Mouse (Mus musculus) cerebellum, adult 9-11 months (tissue): ENCODE measurements around the gene Mlycd.

Experiments used
- DNase-seq: peaks from one replicate; pipeline ENCODE4 v3.0.0; 2022

Gene Mlycd

GRCm38 (mm10) chr8:119404648-119405047 is 10.0 kb downstream of the Mlycd start:
- DNase-seq = no peak

GRCm38 (mm10) chr8:119408311-119408710 is 13.6 kb downstream of the Mlycd start:
- no peak for DNase-seq

DNA sequence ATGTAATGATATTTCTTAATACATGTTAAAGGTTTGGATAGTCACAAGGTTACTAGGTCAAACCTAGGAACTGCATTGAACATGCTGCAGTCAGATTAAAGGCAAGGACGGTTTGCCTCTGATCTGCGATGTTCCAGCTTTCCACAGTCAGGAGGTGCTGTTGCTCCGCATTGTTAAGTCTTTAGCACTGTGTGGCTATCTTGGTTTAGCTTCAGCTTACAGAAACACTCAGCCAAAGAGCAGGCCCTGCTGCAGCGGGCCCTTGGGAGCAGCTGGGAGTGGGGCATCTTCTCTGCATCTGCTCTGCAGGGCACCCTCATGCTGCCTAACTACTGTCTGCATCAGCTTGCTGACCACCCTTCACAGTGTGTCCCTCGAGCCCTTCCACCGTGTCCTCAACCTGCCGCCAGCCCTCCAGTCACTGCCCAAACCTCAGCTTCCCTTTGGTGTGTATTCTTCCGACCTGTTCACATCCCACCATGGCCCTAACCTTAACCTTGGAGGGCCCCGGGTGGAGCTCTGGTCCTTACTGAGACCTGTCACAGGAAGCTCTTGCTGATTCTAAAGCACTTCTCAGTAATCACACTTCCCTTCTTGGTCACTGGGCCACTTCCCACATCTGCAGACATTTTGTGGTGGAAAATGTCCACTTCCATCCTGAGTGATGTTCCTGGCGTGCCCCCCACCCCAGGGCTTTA is 17.5 kb downstream of the Mlycd start:
- DNase-seq = no peak

DNA sequence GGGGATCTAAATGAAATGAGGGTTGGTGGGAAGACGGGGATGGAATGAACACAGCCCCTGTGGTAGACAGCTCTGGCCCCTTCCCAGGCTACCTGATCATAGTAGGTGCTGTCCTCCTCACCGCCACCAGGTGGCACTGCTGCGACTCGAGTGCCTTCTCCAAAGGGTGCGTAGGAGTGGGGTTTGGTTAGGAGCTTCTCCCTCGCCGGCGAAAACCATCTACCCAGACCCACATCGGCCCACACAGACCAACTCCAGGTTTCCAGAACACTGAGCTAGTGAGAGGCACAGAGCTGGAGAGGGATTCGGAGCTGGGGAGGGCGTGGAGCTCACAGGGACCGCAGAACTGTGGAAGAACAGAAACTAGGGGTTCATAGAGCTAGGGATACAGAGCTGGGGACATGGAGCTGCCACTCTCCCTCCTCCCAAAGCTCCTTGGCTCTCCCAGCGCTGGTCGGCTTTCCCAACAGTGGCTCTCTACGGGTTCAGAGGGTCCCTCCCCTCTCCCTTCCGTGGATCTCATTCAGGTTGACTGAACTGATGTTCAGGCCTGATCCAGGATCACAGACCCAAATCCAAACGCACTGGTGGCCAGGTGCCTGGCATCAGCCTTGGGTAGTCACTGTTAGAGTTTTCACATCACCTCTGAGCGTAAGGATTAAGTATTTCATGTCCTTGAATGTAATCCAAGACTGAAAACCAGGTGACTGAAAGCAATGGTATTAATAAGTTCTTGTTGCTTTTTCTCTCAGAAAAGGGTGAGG is 18.2 kb downstream of the Mlycd start:
- peak; percentile 67 for DNase-seq

- DNase-seq = no peak
These were observed 18.9 kb downstream of the Mlycd start for GRCm38 (mm10) chr8:119413605-119414004.

DNA sequence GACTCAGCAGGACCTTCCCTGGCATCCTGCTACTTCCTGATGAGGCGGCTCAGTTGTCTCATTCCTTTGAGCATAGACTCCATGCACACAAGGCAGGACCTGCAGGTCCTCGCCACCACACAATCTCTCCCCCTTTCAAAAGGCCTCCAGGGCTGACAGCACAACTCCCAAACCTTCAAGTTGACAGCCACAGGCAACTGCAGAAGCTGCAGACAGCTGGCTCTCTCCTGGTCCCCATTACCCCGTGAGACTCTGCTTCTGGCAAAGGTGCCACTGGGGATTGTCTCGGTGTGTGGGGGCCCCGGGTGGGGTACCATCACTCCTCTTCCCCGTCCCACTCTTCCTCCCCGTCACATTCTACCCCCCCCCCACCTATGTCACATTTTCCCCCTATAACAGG is 25.6 kb downstream of the Mlycd start:
- DNase-seq = no peak

DNA sequence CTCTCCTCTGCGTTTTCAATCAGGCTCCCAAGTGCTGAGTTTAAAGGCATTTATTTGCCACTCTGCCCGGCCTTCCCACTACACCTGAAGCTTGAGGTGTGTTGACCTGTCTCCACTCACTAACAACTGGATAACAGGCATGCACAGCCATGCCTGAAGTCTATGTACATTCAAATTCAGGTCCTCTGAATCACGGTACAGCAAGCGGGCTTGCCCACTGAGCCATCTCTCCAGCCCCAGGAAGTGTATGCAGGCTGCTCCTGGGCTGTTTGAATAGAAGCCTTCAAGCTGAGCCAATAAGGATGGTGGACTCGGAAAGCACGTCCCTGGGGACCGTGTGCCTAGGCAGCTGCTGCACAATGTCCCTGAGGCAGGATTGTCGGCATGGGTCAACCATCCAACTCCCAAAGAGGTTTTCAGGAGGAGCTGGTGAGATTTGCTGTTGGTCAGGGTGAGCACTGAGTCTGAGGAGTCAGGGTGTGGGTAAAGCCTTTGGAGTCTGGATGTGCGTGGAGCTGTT is 27.0 kb downstream of the Mlycd start:
- no peak for DNase-seq

- no peak for DNase-seq
These were observed 27.5 kb downstream of the Mlycd start for GRCm38 (mm10) chr8:119422123-119422711.

- DNase-seq = no peak
These were observed 29.0 kb downstream of the Mlycd start for GRCm38 (mm10) chr8:119423631-119424141.

- no peak for DNase-seq
These were observed 29.6 kb downstream of the Mlycd start for GRCm38 (mm10) chr8:119424199-119424733.

GRCm38 (mm10) chr8:119424740-119425139 is 30.1 kb downstream of the Mlycd start:
- DNase-seq = no peak

DNA sequence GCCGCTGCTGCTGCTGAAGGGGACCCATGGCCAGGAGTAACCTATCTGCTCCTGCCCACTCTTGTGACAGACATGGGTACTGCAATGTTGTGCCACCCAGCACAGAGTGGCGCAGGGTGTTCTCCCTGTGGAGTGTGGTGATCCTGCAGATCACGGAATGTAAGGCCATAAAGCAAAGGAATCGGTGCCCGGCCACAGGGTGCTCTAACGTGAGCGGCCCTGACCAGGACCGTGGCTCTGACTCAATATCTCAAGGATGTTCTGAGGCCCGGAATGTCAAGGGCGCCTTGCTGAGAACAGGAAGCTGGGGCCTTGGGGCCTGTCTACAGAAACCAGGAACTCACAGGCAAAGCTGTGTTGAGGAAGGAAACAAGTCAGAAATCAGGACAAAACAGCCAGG is 30.9 kb downstream of the Mlycd start:
- DNase-seq = no peak

DNA sequence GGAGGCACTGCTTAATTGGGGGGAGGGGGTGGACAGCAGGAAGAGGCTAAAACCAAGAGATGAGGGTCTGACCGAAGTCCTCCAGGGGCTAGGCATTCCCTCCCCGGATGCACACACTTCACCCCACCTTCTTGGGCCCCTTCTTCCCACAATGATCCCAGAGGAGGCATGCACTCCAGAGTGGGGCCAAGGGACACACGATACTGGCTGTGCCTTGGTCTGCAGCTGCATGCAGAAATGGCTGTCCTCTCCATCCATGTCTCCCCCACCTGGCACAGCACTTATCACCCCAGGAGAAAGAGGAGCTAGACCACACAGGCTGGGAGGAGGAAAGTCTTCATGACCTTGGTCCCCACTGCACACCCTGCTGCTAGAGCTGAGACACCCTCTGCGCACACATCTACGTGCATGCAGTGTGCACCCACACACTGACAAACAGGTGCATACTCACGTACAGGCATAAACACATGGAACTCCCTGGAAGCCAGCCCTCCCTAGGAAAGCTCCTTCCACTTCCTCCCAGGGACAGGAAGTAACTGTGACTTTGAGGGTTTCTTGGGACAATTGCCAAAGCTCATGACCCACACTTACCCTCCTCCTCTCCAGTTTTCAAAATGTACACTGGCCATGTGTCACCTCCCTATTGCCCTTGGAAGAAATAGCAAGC is 31.5 kb downstream of the Mlycd start:
- DNase-seq = no peak

DNA sequence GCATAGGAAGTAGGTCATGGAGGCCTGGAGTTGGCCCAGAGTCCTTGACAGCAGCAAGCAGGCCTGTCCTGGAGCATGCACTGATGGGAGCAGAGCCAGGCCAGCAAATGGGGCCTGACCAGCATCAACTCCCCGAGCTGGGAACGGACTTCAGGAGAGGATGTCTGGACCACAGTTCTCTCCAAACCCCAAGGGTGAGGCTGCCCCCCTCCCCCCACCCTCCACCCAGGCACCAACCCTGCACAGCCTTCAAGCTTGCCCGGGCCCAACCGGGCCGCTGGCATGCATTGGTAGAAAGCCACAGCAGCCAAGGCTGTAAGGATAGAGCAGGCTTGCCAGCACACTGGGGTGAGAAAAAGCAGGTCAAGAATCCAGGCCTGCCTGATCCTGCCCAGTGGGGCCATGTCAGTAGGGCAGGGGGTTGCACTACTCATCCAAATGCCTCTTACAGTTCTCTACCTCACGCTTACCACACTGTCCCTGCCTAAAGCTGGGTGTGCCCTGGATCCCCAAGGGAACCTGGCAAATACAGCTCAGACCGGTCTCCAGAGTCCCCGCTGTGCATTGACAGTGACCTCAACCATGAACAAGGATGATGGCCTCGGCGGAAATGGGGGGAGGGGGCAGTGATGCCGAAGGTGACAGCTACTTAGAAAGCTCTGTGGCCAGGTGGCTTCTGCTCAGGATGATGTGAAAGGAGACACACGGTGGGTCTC is 33.1 kb downstream of the Mlycd start:
- DNase-seq = peak; percentile 52

DNA sequence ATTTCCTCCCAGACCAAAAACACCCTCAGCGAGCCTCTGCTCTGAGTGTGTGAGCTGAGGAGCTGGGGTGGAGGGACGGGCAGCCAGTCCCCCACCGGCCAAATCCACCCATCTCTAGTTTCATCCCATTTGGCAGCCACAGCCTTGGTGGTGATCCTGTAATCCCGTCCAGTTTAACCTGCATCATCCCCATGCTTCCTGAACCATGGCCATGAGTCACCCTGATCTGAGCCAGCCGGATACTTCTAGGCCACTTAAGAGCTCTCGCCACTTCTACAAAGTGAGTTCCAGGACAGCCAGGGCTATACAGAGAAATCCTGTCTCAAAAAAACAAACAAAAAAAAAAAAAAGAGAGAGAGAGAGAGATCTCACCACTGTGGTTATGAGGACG is 33.7 kb downstream of the Mlycd start:
- DNase-seq = no peak

- DNase-seq = no peak
These were observed 34.2 kb downstream of the Mlycd start for GRCm38 (mm10) chr8:119428766-119429327.

GRCm38 (mm10) chr8:119429552-119429951 is 34.9 kb downstream of the Mlycd start:
- no peak for DNase-seq

- no peak for DNase-seq
These were observed 35.6 kb downstream of the Mlycd start for GRCm38 (mm10) chr8:119430250-119430649.

DNA sequence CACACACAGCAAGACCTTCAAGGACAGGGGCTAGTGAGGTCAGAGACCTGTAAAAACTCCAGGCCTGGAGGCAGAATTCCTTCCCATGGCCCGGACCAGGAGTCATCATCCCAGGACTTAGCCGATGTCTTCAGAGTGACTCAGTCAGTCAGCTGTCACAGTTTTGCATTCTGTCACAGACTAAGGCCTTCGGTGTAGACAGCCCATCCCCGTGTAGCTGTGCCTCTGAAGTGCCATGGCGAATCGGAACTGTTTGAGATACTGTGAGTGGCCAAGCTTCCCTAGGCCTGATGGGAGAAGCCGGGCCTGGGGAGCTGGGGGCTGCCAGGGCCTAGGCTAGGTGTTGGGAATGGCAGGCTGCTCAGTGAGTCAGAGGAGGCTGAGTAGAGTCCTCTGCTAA is 36.0 kb downstream of the Mlycd start:
- no peak for DNase-seq

GRCm38 (mm10) chr8:119432372-119432771 is 37.7 kb downstream of the Mlycd start:
- no peak for DNase-seq

DNA sequence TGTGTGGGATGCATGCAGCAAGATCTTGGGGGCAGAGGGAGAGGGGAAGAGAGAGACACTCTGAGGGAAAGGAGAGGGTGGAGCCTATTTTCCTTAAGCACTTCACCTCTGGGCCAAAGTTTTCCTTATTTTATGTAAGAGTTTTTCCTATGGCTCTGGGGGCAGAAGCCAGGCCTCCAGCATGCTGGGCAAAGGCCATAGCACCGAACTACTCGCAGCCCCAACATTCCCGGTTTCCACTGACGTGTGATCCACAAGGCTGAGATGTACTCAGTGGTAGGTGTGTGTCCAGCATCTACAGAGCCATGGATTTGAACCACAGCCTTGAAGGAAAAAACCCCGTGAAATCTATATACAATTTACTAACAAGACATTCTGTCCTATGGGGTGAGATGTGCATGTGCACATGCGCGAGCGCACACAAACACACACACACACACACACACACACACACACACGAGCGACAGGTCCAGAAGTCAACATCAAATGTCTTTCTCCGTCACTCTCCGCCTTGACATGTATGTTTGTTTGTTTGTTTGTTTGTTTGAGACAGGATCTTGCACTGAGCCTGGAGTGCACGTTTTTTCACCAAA is 39.0 kb downstream of the Mlycd start, which contains the start of gene Osgin1:
Osgin1 (plus strand) TSS at position 543 of the 593 bp plus-strand sequence.
- no peak for DNase-seq
